Mouse (Mus musculus) cerebellum, adult 2 months (tissue): ENCODE results near the gene Zdhhc17.

Experiments used
- CTCF ChIP-seq: fragments of 200-500 bp; IDR thresholded peaks from 2 replicates; pipeline ENCODE4 v1.5.1; 2011; ENCODE audit warnings: low read depth, mild to moderate bottlenecking, control low read depth, low read length, moderate library complexity, borderline replicate concordance; ENCODE audit not compliant: insufficient read depth
- POLR2A ChIP-seq: fragments of 200-500 bp; IDR thresholded peaks from 2 replicates; pipeline ENCODE4 v1.6.1; 2011; ENCODE audit warnings: low read length, control low read depth, borderline replicate concordance; ENCODE audit not compliant: insufficient read depth

DNA sequence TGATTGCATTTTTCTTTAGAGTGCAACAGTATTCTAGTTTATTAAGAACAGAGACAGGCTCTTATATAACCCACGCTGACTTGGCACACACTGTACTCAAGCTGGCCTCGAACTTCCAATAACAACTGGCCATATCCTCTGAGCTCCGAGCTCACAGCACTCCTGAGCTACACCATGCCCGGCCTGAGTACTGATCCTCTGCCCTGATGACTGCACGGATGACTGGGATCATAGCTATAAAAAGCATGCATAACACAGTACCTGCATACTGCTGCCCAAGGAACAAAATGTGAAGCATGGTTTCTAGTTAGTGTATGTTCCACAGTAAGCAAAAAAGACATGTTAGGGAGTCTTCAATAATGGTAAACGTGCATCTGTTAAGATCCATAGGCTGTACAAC lies 12.8 kb downstream of the Zdhhc17 start:
- TF ChIP-seq POLR2A (no peak), CTCF (no peak)
